Mouse (Mus musculus) thymus, postnatal 36 days (tissue): ENCODE data around the gene Kazn.

Experiments used
- DNase-seq, 2 experiments: peaks; one replicate each; pipeline ENCODE4 v3.0.0; 2022; ENCODE audit warnings: mixed read lengths in 2 of 2

The Kazn gene

GRCm38 (mm10) chr4:142188501-142188900 is 50.7 kb downstream of the Kazn start:
- DNase-seq: no peak

GRCm38 (mm10) chr4:142186155-142186554 is 53.0 kb downstream of the Kazn start:
- DNase-seq: no peak

- no peak for DNase-seq
Measured at GRCm38 (mm10) chr4:142185533-142185900, 53.7 kb downstream of the Kazn start.

GRCm38 (mm10) chr4:142184852-142185532 is 54.2 kb downstream of the Kazn start:
- DNase-seq: no peak

- DNase-seq: no peak
Measured at GRCm38 (mm10) chr4:142183591-142183990, 55.6 kb downstream of the Kazn start.

GRCm38 (mm10) chr4:142183015-142183414 is 56.2 kb downstream of the Kazn start:
- DNase-seq: no peak

GRCm38 (mm10) chr4:142181646-142182045 is 57.6 kb downstream of the Kazn start:
- DNase-seq: no peak

GRCm38 (mm10) chr4:142180874-142181273 is 58.3 kb downstream of the Kazn start:
- DNase-seq: no peak

GRCm38 (mm10) chr4:142180289-142180688 is 58.9 kb downstream of the Kazn start:
- no peak for DNase-seq

GRCm38 (mm10) chr4:142179531-142179930 is 59.7 kb downstream of the Kazn start:
- no peak for DNase-seq

- DNase-seq: no peak
Measured at GRCm38 (mm10) chr4:142176732-142177131, 62.5 kb downstream of the Kazn start.

- no peak for DNase-seq
Measured at GRCm38 (mm10) chr4:142173981-142174485, 65.2 kb downstream of the Kazn start.

GRCm38 (mm10) chr4:142172942-142173341 is 66.3 kb downstream of the Kazn start:
- no peak for DNase-seq

- DNase-seq: no peak
Measured at GRCm38 (mm10) chr4:142171788-142172497, 67.3 kb downstream of the Kazn start.

- no peak for DNase-seq
Measured at GRCm38 (mm10) chr4:142170882-142171768, 68.1 kb downstream of the Kazn start.

- no peak for DNase-seq
Measured at GRCm38 (mm10) chr4:142169636-142170035, 69.6 kb downstream of the Kazn start.

- DNase-seq: no peak
Measured at GRCm38 (mm10) chr4:142168352-142168751, 70.8 kb downstream of the Kazn start.

- DNase-seq: no peak
Measured at GRCm38 (mm10) chr4:142165835-142166701, 73.1 kb downstream of the Kazn start.

- no peak for DNase-seq
Measured at GRCm38 (mm10) chr4:142165363-142165762, 73.8 kb downstream of the Kazn start.

GRCm38 (mm10) chr4:142164386-142164785 is 74.8 kb downstream of the Kazn start:
- DNase-seq: no peak

- no peak for DNase-seq
Measured at GRCm38 (mm10) chr4:142163862-142164261, 75.3 kb downstream of the Kazn start.

GRCm38 (mm10) chr4:142162729-142163128 is 76.5 kb downstream of the Kazn start:
- no peak for DNase-seq
